Mouse (Mus musculus): Measurements from ENCODE around the gene Actr6.

DNA sequence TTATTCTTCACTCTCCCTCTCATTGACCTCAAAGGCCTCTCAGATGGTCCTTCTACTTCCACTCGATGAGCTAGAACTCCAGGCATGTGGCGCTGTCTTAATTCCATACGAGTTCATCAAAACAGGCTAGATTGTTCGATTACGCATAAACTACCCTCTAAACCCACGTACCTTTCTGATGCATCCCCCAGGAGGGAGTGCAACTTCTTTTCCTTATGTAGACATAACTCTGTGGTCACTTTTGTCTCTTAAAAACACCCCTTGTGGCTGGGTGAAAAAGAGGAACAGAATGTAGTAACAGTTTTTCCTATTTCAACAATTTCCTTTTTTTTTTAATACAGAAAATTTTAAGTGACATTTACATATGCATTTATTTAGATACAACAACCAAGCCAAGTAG is 8.9 kb upstream of the Actr6 start:
- TF ChIP-seq POLR2A (IDR thresholded peaks at IDR 0.05; ENCODE audit: control insufficient read depth, low read depth, low read length): no peak
- TF ChIP-seq CTCF (IDR thresholded peaks at IDR 0.05; ENCODE audit: control insufficient read depth, insufficient read depth, insufficient replicate concordance, low read depth, low read length): no peak
